In the genomic region with DNA sequence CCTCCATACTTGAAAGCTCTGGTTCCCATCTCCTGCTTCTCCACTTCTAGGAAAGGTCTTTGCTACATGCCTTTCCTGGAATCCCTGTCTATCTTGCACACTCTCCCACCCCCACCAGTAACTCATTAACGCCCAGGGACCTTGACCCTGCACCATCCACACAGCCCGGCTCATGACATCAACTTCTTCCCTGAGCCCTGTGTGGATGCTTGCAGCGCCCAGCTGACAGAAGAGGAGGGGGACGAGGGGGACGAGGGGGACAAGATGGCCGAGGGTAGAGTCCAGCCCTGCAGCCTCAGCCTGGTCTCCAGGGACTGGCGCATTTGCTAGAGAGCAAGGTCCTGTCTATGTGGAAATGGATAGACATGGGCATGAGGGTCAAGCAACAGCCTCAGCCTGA, we compare ENCODE assay signal across 11 mouse cellular contexts. TPM values are rescaled to one million over a fixed set of nuclear protein-coding genes. Genes with fewer than 3 reads are reported as not detected.
A peak's percentile ranks its signal among the peaks of the same experiment; 100 is the strongest.
DNase-seq lines count a peak whose midpoint lies in the region; ATAC-seq lines count a peak whose summit lies in the region.
"Had no signal": no experiment of that assay in that cellular context is flagged by ENCODE, and none has a peak within 500 bp of the region (broad histone marks: within the 10 kb centered on the region; RNA-seq: fewer than 3 reads in every experiment).

No protein-coding gene starts in this region.

- H3K27ac ChIP-seq in limb, embryonic 13.5 days, result no peak overlapping the region
- H3K27ac ChIP-seq in limb, embryonic 10.5 days, result no peak overlapping the region
- H3K27ac ChIP-seq in kidney, embryonic 14.5 days (ENCODE audit: low read depth, low read length), result no peak overlapping the region
- peak overlapping the region; percentile 30; the same call in 1 of the 2 replicates for H3K27ac ChIP-seq in liver, embryonic 11.5 days (ENCODE audit: low read depth, low read length)

- peaks cover 39% of the 10 kb centered on the region for H3K36me3 ChIP-seq in limb, embryonic 13.5 days
- peaks cover 40% of the 10 kb centered on the region for H3K36me3 ChIP-seq in limb, embryonic 10.5 days
- H3K36me3 ChIP-seq in kidney, embryonic 14.5 days (ENCODE audit: control insufficient read depth, insufficient read depth, low read length), result peaks cover 28% of the 10 kb centered on the region; the same call in 1 of the 2 replicates
- peaks cover 34% of the 10 kb centered on the region for H3K36me3 ChIP-seq in liver, embryonic 11.5 days (ENCODE audit: control insufficient read depth, insufficient read depth, low read length)

- DNase-seq in limb, embryonic 10.5 days (ENCODE audit: low spot score), result no peak
- no peak for DNase-seq in liver, embryonic 11.5 days (ENCODE audit: low spot score)
- peak; percentile 94 for DNase-seq in yolk sac, embryonic 10.5 days (ENCODE audit: low spot score)
- no peak for DNase-seq in MN1 (ENCODE audit: low spot score)
- DNase-seq in spleen, adult 18-20 months, result no peak
- DNase-seq: heart, postnatal 14 days; thymus, postnatal 25 days had no signal

- no peak overlapping the region for H3K4me3 ChIP-seq in limb, embryonic 13.5 days
- H3K4me3 ChIP-seq in limb, embryonic 10.5 days, result no peak overlapping the region
- H3K4me3 ChIP-seq in kidney, embryonic 14.5 days (ENCODE audit: low read length), result no peak overlapping the region
- peak overlapping the region; percentile 39 for H3K4me3 ChIP-seq in liver, embryonic 11.5 days (ENCODE audit: low read depth, low read length)

- no peaks in the 10 kb centered on the region for H3K9me3 ChIP-seq in limb, embryonic 13.5 days
- no peaks in the 10 kb centered on the region for H3K9me3 ChIP-seq in limb, embryonic 10.5 days (replicated peaks)
- H3K9me3 ChIP-seq in kidney, embryonic 14.5 days (ENCODE audit: control insufficient read depth, low read length), result no peaks in the 10 kb centered on the region
- no peaks in the 10 kb centered on the region for H3K9me3 ChIP-seq in liver, embryonic 11.5 days (ENCODE audit: control insufficient read depth, low read length)

- ATAC-seq in limb, embryonic 13.5 days (ENCODE audit: low FRiP score, low read depth), result 0 out of 2 replicates have a peak, but pooled peaks have one; percentile 9
- peak; percentile 56 for ATAC-seq in kidney, embryonic 14.5 days (ENCODE audit: low FRiP score, low TSS enrichment)
- peak; percentile 68 for ATAC-seq in liver, embryonic 11.5 days (replicated peaks; ENCODE audit: low FRiP score)
- ATAC-seq: forebrain, embryonic 14.5 days had no signal

- no peaks in the 10 kb centered on the region for H3K4me1 ChIP-seq in limb, embryonic 13.5 days
- H3K4me1 ChIP-seq in limb, embryonic 10.5 days, result peaks cover 5% of the 10 kb centered on the region; the same call in 1 of the 2 replicates
- no peaks in the 10 kb centered on the region for H3K4me1 ChIP-seq in kidney, embryonic 14.5 days (ENCODE audit: control insufficient read depth, insufficient read depth, low read length)
- peaks cover 5% of the 10 kb centered on the region for H3K4me1 ChIP-seq in liver, embryonic 11.5 days (replicated peaks; ENCODE audit: control insufficient read depth, insufficient read depth, low read length)

- H3K9ac ChIP-seq in limb, embryonic 13.5 days, result no peak overlapping the region
- no peak overlapping the region for H3K9ac ChIP-seq in kidney, embryonic 14.5 days (ENCODE audit: low read depth, low read length)
- no peak overlapping the region for H3K9ac ChIP-seq in liver, embryonic 11.5 days (ENCODE audit: low read depth, low read length)

- H3K4me2 ChIP-seq in limb, embryonic 13.5 days (replicated peaks), result no peak overlapping the region
- no peak overlapping the region for H3K4me2 ChIP-seq in kidney, embryonic 14.5 days (replicated peaks; ENCODE audit: low read depth, low read length)
- peak overlapping the region; percentile 24; the same call in 1 of the 2 replicates for H3K4me2 ChIP-seq in liver, embryonic 11.5 days

- peaks cover 4% of the 10 kb centered on the region; the same call in 1 of the 2 replicates for H3K27me3 ChIP-seq in limb, embryonic 13.5 days
- H3K27me3 ChIP-seq in limb, embryonic 10.5 days (ENCODE audit: low read depth, poor library complexity, severe bottlenecking), result no peaks in the 10 kb centered on the region
- no peaks in the 10 kb centered on the region for H3K27me3 ChIP-seq in kidney, embryonic 14.5 days (ENCODE audit: control insufficient read depth, insufficient read depth, low read length)
- H3K27me3 ChIP-seq in liver, embryonic 11.5 days (replicated peaks; ENCODE audit: control insufficient read depth, insufficient read depth, low read length), result no peaks in the 10 kb centered on the region

- WGBS in limb, embryonic 13.5 days, result 43% methylated on average over 7 of the region's 7 CpGs
- 63% methylated on average over 7 of the region's 7 CpGs for WGBS in limb, embryonic 10.5 days
- WGBS in kidney, embryonic 14.5 days, result 28% methylated on average over 7 of the region's 7 CpGs
- WGBS in liver, embryonic 11.5 days, result 47% methylated on average over 7 of the region's 7 CpGs

RNA-seq across cellular contexts. Expression of a gene that starts 5.1 kb away (rescaled TPM):
- 0.31 and 0.59 TPM in 2 replicates for polyA plus RNA-seq in limb, embryonic 13.5 days (2015; fragmentation: Nextera tagmentation; extraction: Ambion mirVana)
- 0.03 and 0.15 TPM in 2 replicates for polyA plus RNA-seq in limb, embryonic 10.5 days (2016; fragmentation: Nextera tagmentation; extraction: Ambion mirVana)
- polyA plus RNA-seq in kidney, embryonic 14.5 days (2014; fragmentation: Nextera tagmentation; extraction: Ambion mirVana), result 0.19 and 1.2 TPM in 2 replicates
- 71.7 and 82.8 TPM in 2 replicates for polyA plus RNA-seq in liver, embryonic 11.5 days (2014; fragmentation: Nextera tagmentation; extraction: Ambion mirVana)

RNA-seq across cellular contexts. Expression of a gene that starts 15.2 kb away (rescaled TPM):
- polyA plus RNA-seq in limb, embryonic 13.5 days (2015; fragmentation: Nextera tagmentation; extraction: Ambion mirVana), result 34.5 and 36.5 TPM in 2 replicates
- 24.7 and 26.7 TPM in 2 replicates for polyA plus RNA-seq in limb, embryonic 10.5 days (2016; fragmentation: Nextera tagmentation; extraction: Ambion mirVana)
- polyA plus RNA-seq in kidney, embryonic 14.5 days (2014; fragmentation: Nextera tagmentation; extraction: Ambion mirVana), result 32.8 and 36.8 TPM in 2 replicates
- polyA plus RNA-seq in liver, embryonic 11.5 days (2014; fragmentation: Nextera tagmentation; extraction: Ambion mirVana), result 26.5 and 30.7 TPM in 2 replicates

RNA-seq across cellular contexts. Expression of a gene that starts 16.2 kb away (rescaled TPM):
- 28.8 and 38.1 TPM in 2 replicates for polyA plus RNA-seq in limb, embryonic 13.5 days (2015; fragmentation: Nextera tagmentation; extraction: Ambion mirVana)
- polyA plus RNA-seq in limb, embryonic 10.5 days (2016; fragmentation: Nextera tagmentation; extraction: Ambion mirVana), result 34.7 and 42.9 TPM in 2 replicates
- 29.7 and 37.1 TPM in 2 replicates for polyA plus RNA-seq in kidney, embryonic 14.5 days (2014; fragmentation: Nextera tagmentation; extraction: Ambion mirVana)
- polyA plus RNA-seq in liver, embryonic 11.5 days (2014; fragmentation: Nextera tagmentation; extraction: Ambion mirVana), result 25.5 and 25.9 TPM in 2 replicates

RNA-seq across cellular contexts. Expression of a gene that starts 39.1 kb away (rescaled TPM):
- 0.20 TPM in 1 of 2 replicates, not detected in the other for polyA plus RNA-seq in limb, embryonic 13.5 days (2015; fragmentation: Nextera tagmentation; extraction: Ambion mirVana)
- 0.15 TPM in 2 replicates for polyA plus RNA-seq in limb, embryonic 10.5 days (2016; fragmentation: Nextera tagmentation; extraction: Ambion mirVana)
- polyA plus RNA-seq in kidney, embryonic 14.5 days (2014; fragmentation: Nextera tagmentation; extraction: Ambion mirVana), result not detected in 2 replicates
- 0.73 and 1.2 TPM in 2 replicates for polyA plus RNA-seq in liver, embryonic 11.5 days (2014; fragmentation: Nextera tagmentation; extraction: Ambion mirVana)
- polyA plus RNA-seq: forebrain, embryonic 14.5 days; midbrain, postnatal 0 days had no signal

RNA-seq across cellular contexts. Expression of a gene that starts 45.9 kb away (rescaled TPM):
- 2.1 and 2.7 TPM in 2 replicates for polyA plus RNA-seq in limb, embryonic 13.5 days (2015; fragmentation: Nextera tagmentation; extraction: Ambion mirVana)
- 1.1 and 1.3 TPM in 2 replicates for polyA plus RNA-seq in limb, embryonic 10.5 days (2016; fragmentation: Nextera tagmentation; extraction: Ambion mirVana)
- 1.3 and 1.7 TPM in 2 replicates for polyA plus RNA-seq in kidney, embryonic 14.5 days (2014; fragmentation: Nextera tagmentation; extraction: Ambion mirVana)
- polyA plus RNA-seq in liver, embryonic 11.5 days (2014; fragmentation: Nextera tagmentation; extraction: Ambion mirVana), result 18.7 and 20.6 TPM in 2 replicates

Comparison
In these comparisons a context has a peak if more than half of its experiments do, and no peak if none do; other contexts are left out.
1. ATAC-seq: peak in every context shown above with its lines; median percentile 68 in liver, embryonic 11.5 days; 56 in kidney, embryonic 14.5 days; 9 in limb, embryonic 13.5 days.
2. RNA of a gene that starts 5.1 kb away (polyA plus RNA-seq): 71.7 to 82.8 TPM in liver, embryonic 11.5 days; 0.19 to 1.2 TPM in kidney, embryonic 14.5 days, 0.31 to 0.59 TPM in limb, embryonic 13.5 days and 0.03 to 0.15 TPM in limb, embryonic 10.5 days; every median in the first group is over 10 times any median in the second.